Mouse (Mus musculus) limb, embryonic 15.5 days (tissue): ENCODE results near the gene 4932438H23Rik. TPM values are rescaled to one million over a fixed set of nuclear protein-coding genes. Genes with fewer than 3 reads are reported as not detected.

Experiments used
- ATAC-seq: fragments of 200-750 bp; cut with Nextera tagmentation; 2 replicates; pipeline ENCODE4 v1.8.0; 2017; ENCODE audit warnings: low read depth, moderate TSS enrichment; ENCODE audit not compliant: insufficient number of reproducible peaks, low FRiP score, low TSS enrichment
- H3K27ac ChIP-seq: fragments of 300-500 bp; sonication (generic); 2 replicates; pipeline ENCODE4 v1.5.1; 2015; ENCODE audit warnings: moderate library complexity, mild to moderate bottlenecking, inconsistent platforms
- H3K27me3 ChIP-seq: fragments of 300-500 bp; sonication (generic); 2 replicates; pipeline ENCODE4 v1.6.1; 2015; ENCODE audit warnings: inconsistent platforms
- H3K36me3 ChIP-seq: fragments of 300-500 bp; sonication (generic); 2 replicates; pipeline ENCODE4 v1.6.1; 2015; ENCODE audit warnings: inconsistent platforms
- H3K4me1 ChIP-seq: fragments of 300-500 bp; sonication (generic); 2 replicates; pipeline ENCODE4 v1.6.1; 2015; ENCODE audit warnings: inconsistent platforms
- H3K4me2 ChIP-seq: fragments of 300-500 bp; sonication (generic); 2 replicates; pipeline ENCODE4 v1.6.1; 2015; ENCODE audit warnings: mild to moderate bottlenecking, inconsistent platforms
- H3K4me3 ChIP-seq: fragments of 300-500 bp; sonication (generic); 2 replicates; pipeline ENCODE4 v1.5.1; 2015; ENCODE audit warnings: mild to moderate bottlenecking, inconsistent platforms
- H3K9ac ChIP-seq: fragments of 300-500 bp; sonication (generic); 2 replicates; pipeline ENCODE4 v1.6.1; 2015; ENCODE audit warnings: inconsistent platforms
- H3K9me3 ChIP-seq: fragments of 300-500 bp; sonication (generic); 2 replicates; pipeline ENCODE4 v1.6.1; 2016; ENCODE audit warnings: inconsistent platforms
- WGBS: fragments of 180-500 bp; shearing (Covaris S2); methylation state at CpG from one replicate; pipeline ENCODE4 v1.1.7; 2015; 5-methylcytosine and 5-hydroxymethylcytosine counted together
- polyA plus RNA-seq: library from polyadenylated mRNA; unstranded; fragments of >200 nt; fragmentation: Nextera tagmentation; extraction: Ambion mirVana; gene quantifications from 2 replicates; pipeline ENCODE4 v1.2.1, GENCODE M21; 2015

Gene 4932438H23Rik
- polyA plus RNA-seq, 1 experiment from 2014 or later = 0.15 TPM

DNA sequence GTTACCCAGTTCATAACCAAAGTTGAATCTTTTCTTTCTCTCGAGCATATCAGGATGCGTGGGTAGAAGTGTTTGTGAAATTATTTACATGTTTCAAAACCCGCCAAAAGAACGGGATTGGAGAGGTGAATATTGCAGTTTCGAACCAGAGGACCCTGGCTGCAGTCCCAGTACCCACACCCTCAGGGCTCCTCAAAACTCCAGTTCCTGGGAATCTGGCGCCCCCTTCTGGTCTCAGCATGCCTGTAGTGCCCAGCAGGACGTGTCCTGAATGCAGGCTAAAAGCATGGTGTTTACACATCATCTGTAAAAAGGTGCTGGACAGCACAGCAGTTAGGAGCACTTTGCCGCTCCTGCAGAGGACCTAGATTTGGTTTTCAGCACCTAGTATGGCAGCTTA lies 49.4 kb downstream of the 4932438H23Rik start:
- H3K4me2 ChIP-seq = no peak overlapping the region

GRCm38 (mm10) chr16:91044270-91045182 lies 50.4 kb downstream of the 4932438H23Rik start, which contains the start of gene Paxbp1:
Paxbp1 (minus strand) TSS chr16:91044543.
- H3K9me3 ChIP-seq = no peaks in the 10 kb centered on the region
- peak; percentile 96 for ATAC-seq
- peak within 1 kb of the TSS; percentile 93 for H3K9ac ChIP-seq
- 2% methylated on average over 66 of the region's 70 CpGs for WGBS
- H3K4me1 ChIP-seq = peaks cover 3% of the 10 kb centered on the region
- peak within 1 kb of the TSS; percentile 98 for H3K27ac ChIP-seq
- peak within 1 kb of the TSS; percentile 53 for H3K4me2 ChIP-seq
- peak within 1 kb of the TSS; percentile 98 for H3K4me3 ChIP-seq
- H3K27me3 ChIP-seq = no peaks in the 10 kb centered on the region
- peaks cover 10% of the 10 kb centered on the region; the same call in 1 of the 2 replicates for H3K36me3 ChIP-seq

More for the DNA sequence above, 49.4 kb downstream of the 4932438H23Rik start:
- no peak overlapping the region for H3K9ac ChIP-seq
- no peaks in the 10 kb centered on the region for H3K9me3 ChIP-seq
- no peak for ATAC-seq
- H3K4me1 ChIP-seq = peaks cover 3% of the 10 kb centered on the region
- peak overlapping the region; percentile 98 for H3K4me3 ChIP-seq
- no peaks in the 10 kb centered on the region for H3K27me3 ChIP-seq
- WGBS = 58% methylated on average over 8 of the region's 8 CpGs
- peaks cover 8% of the 10 kb centered on the region; the same call in 1 of the 2 replicates for H3K36me3 ChIP-seq
- H3K27ac ChIP-seq = no peak overlapping the region

GRCm38 (mm10) chr16:91043461-91044248 lies 51.3 kb downstream of the 4932438H23Rik start:
- Histone ChIP-seq H3K27ac (peak overlapping the region; percentile 98), H3K36me3 (peaks cover 10% of the 10 kb centered on the region), H3K4me1 (peaks cover 3% of the 10 kb centered on the region), H3K9me3 (no peaks in the 10 kb centered on the region), H3K27me3 (no peaks in the 10 kb centered on the region), H3K4me3 (peak overlapping the region; percentile 98), H3K9ac (peak overlapping the region; percentile 93), H3K4me2 (peak overlapping the region; percentile 53)
- peak; percentile 66 for ATAC-seq
- under 1% methylated on average over 49 of the region's 63 CpGs for WGBS

DNA sequence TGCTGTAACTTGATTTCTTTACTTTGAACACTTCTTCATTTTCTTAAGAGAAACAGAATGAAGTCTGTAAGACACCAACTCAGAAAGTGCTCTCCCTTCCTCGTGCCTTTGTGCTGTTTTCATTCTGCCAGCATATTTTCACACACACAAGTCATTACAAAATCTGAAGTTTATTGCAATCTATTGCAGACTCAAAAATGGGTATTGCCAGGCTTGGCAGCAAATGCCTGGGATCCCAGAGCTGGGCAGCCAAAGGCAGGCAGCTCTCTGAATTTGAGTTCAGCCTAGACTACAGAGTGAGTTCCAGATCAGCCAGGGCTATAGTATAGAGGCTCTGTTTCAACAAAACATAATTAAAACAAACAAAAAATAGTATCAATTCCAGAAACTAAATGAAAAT lies 52.3 kb downstream of the 4932438H23Rik start:
- Histone ChIP-seq H3K27ac (no peak overlapping the region), H3K4me2 (peak overlapping the region; percentile 53), H3K36me3 (peaks cover 20% of the 10 kb centered on the region), H3K9ac (no peak overlapping the region), H3K27me3 (no peaks in the 10 kb centered on the region), H3K4me1 (peaks cover 3% of the 10 kb centered on the region), H3K4me3 (peak overlapping the region; percentile 21), H3K9me3 (no peaks in the 10 kb centered on the region)
- 51% methylated on average over 1 of the region's 1 CpGs for WGBS
- ATAC-seq = no peak

GRCm38 (mm10) chr16:91035866-91036265 lies 59.1 kb downstream of the 4932438H23Rik start:
- H3K36me3 ChIP-seq = peaks cover 68% of the 10 kb centered on the region
- H3K4me2 ChIP-seq = no peak overlapping the region
- no peaks in the 10 kb centered on the region for H3K9me3 ChIP-seq
- 88% methylated on average over 10 of the region's 10 CpGs for WGBS
- no peak overlapping the region for H3K9ac ChIP-seq
- ATAC-seq = no peak
- H3K27me3 ChIP-seq = no peaks in the 10 kb centered on the region
- no peaks in the 10 kb centered on the region for H3K4me1 ChIP-seq
- H3K27ac ChIP-seq = no peak overlapping the region
- no peak overlapping the region for H3K4me3 ChIP-seq

DNA sequence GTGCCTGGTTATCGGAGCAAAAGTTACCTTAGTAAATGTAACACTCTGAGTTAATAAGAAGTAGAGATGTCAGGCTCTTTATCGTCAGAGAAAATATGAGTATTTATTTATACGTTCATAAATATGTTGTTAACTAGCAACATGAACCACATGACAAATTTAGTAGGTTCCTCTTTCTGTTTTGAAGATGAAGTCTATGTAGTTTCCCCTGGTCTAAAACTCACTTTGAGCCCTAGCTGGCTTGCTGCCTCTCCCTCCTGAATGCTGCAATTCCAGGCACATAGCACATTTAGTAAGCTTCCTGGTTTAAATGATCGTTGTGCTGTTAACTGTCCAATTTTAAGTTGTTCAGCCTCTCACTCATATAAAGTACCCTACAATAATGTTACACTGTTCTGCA lies 64.2 kb downstream of the 4932438H23Rik start:
- ATAC-seq = no peak
- WGBS = 89% methylated on average over 4 of the region's 4 CpGs
- peaks cover 80% of the 10 kb centered on the region for H3K36me3 ChIP-seq

DNA sequence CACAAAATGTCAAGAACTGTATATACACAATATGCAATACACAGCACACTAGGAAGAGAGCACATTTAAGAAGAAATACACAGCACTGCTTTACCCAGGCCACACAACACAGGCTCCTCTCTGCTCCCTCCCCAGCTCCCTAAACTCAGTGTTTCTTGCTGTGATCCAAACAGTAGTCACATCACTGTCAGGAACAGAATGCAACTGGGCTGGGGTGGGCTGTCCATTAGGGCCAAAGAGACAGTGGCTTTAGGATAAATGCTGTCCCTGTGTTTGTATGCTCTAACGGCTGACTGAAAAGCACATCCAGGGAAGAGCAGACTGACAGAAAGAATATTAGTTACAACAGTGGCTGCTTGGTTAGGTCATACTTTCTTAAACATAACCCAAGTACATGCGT lies 65.0 kb downstream of the 4932438H23Rik start:
- no peak for ATAC-seq
- Histone ChIP-seq H3K4me3 (no peak overlapping the region), H3K27me3 (no peaks in the 10 kb centered on the region), H3K4me1 (no peaks in the 10 kb centered on the region), H3K9ac (no peak overlapping the region), H3K36me3 (peaks cover 82% of the 10 kb centered on the region), H3K9me3 (no peaks in the 10 kb centered on the region), H3K4me2 (no peak overlapping the region), H3K27ac (no peak overlapping the region)
- 96% methylated on average over 2 of the region's 2 CpGs for WGBS

More for the DNA sequence above, 64.2 kb downstream of the 4932438H23Rik start:
- Histone ChIP-seq H3K9ac (no peak overlapping the region), H3K4me3 (no peak overlapping the region), H3K27me3 (no peaks in the 10 kb centered on the region), H3K4me2 (no peak overlapping the region), H3K4me1 (no peaks in the 10 kb centered on the region), H3K9me3 (no peaks in the 10 kb centered on the region), H3K27ac (no peak overlapping the region)

DNA sequence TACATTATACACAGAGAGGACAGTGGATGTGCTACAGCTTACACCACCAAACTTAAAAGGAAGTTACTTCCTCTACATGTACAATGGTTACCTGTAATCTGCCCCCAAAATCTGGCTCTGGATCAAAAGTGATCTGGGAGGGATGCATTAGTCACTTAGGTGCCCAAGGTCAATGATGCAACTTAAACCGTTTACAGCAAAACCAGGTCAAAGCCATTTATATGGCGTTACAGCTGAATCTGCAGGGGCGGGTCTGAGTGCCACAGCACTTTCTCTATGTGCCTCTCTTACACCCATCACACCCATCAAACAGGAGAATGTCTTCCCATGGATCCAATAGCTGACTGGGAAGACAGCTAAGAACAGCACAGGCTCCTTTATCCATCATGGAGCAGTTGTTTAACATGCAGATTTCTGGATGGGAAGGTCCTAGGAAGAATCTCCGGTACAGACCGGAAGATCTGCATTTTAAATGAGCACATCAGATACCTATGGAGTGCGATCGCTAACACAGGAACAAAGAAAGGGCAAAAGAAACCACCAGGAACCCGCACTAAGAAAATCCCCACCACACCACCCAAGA lies 65.7 kb downstream of the 4932438H23Rik start:
- Histone ChIP-seq H3K36me3 (peaks cover 83% of the 10 kb centered on the region), H3K4me3 (no peak overlapping the region), H3K4me1 (no peaks in the 10 kb centered on the region), H3K9me3 (no peaks in the 10 kb centered on the region), H3K9ac (no peak overlapping the region), H3K27ac (no peak overlapping the region), H3K27me3 (no peaks in the 10 kb centered on the region), H3K4me2 (no peak overlapping the region)
- 94% methylated on average over 8 of the region's 8 CpGs for WGBS
- no peak for ATAC-seq

DNA sequence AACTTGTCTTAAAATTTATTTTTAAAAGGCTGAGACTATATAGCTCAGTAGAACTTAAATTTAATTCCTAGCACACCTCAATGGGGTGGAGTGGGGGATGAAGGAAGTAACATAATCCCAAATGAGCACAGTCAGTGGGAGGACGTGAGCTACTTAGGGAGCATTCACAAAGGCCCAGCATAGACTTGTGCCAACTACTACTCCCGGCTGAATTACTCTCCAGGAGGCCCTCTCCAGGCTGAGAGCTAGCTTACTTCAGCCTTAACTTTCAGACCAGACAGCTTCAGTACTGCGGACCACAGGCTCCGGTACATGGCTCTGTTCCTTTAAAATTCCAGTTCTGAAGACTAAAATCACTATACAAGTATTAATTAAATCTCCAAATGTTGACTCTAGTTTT lies 68.6 kb downstream of the 4932438H23Rik start:
- H3K27ac ChIP-seq = no peak overlapping the region
- no peak overlapping the region for H3K4me3 ChIP-seq
- H3K9me3 ChIP-seq = no peaks in the 10 kb centered on the region
- H3K4me1 ChIP-seq = no peaks in the 10 kb centered on the region
- 92% methylated on average over 4 of the region's 4 CpGs for WGBS
- ATAC-seq = no peak
- H3K36me3 ChIP-seq = peaks cover 81% of the 10 kb centered on the region
- no peak overlapping the region for H3K9ac ChIP-seq
- no peaks in the 10 kb centered on the region for H3K27me3 ChIP-seq
- no peak overlapping the region for H3K4me2 ChIP-seq

GRCm38 (mm10) chr16:91023384-91023783 lies 71.5 kb downstream of the 4932438H23Rik start:
- no peak overlapping the region for H3K4me3 ChIP-seq
- H3K4me2 ChIP-seq = no peak overlapping the region
- no peak for ATAC-seq
- no peak overlapping the region for H3K9ac ChIP-seq
- no peaks in the 10 kb centered on the region for H3K27me3 ChIP-seq
- H3K27ac ChIP-seq = no peak overlapping the region
- 86% methylated on average over 1 of the region's 1 CpGs for WGBS
- no peaks in the 10 kb centered on the region for H3K9me3 ChIP-seq
- H3K4me1 ChIP-seq = no peaks in the 10 kb centered on the region
- peaks cover 87% of the 10 kb centered on the region for H3K36me3 ChIP-seq

GRCm38 (mm10) chr16:91020842-91021483 lies 74.0 kb downstream of the 4932438H23Rik start:
- H3K27ac ChIP-seq = no peak overlapping the region
- no peaks in the 10 kb centered on the region for H3K4me1 ChIP-seq
- no peak overlapping the region for H3K4me2 ChIP-seq
- no peak overlapping the region for H3K4me3 ChIP-seq
- no peaks in the 10 kb centered on the region for H3K27me3 ChIP-seq
- H3K9me3 ChIP-seq = no peaks in the 10 kb centered on the region
- no peak for ATAC-seq
- H3K36me3 ChIP-seq = peaks cover 82% of the 10 kb centered on the region
- 94% methylated on average over 10 of the region's 10 CpGs for WGBS
- H3K9ac ChIP-seq = no peak overlapping the region
